Mouse (Mus musculus) hindbrain, postnatal 0 days (tissue): ENCODE measurements around the gene Rnf216. TPM values are rescaled to one million over a fixed set of nuclear protein-coding genes. Genes with fewer than 3 reads are reported as not detected.

Experiments used
- ATAC-seq: fragments of 200-750 bp; cut with Nextera tagmentation; 2 replicates; pipeline ENCODE4 v1.8.0; 2017; ENCODE audit warnings: mild to moderate bottlenecking, moderate TSS enrichment, moderate library complexity
- DNase-seq: peaks from one replicate; pipeline ENCODE4 v3.0.0-alpha.2; 2015; ENCODE audit warnings: low spot score
- H3K27ac ChIP-seq: fragments of 300-500 bp; sonication (generic); 2 replicates; pipeline ENCODE4 v1.5.1; 2014; ENCODE audit warnings: mild to moderate bottlenecking
- H3K27me3 ChIP-seq: fragments of 300-500 bp; sonication (generic); 2 replicates; pipeline ENCODE4 v1.6.1; 2014; ENCODE audit warnings: low read length, mixed read lengths; ENCODE audit not compliant: insufficient read depth
- H3K36me3 ChIP-seq: fragments of 300-500 bp; sonication (generic); 2 replicates; pipeline ENCODE4 v1.6.1; 2014; ENCODE audit warnings: low read length, mixed read lengths; ENCODE audit not compliant: insufficient read depth
- H3K4me1 ChIP-seq: fragments of 300-500 bp; sonication (generic); 2 replicates; pipeline ENCODE4 v1.6.1; 2014; ENCODE audit warnings: antibody characterized with exemption, low read length, mixed read lengths; ENCODE audit not compliant: insufficient read depth
- H3K4me2 ChIP-seq: fragments of 300-500 bp; sonication (generic); 2 replicates; pipeline ENCODE4 v1.6.1; 2014; ENCODE audit warnings: low read depth, mild to moderate bottlenecking, low read length, moderate library complexity, mixed read lengths
- H3K4me3 ChIP-seq: fragments of 300-500 bp; sonication (generic); 2 replicates; pipeline ENCODE4 v1.5.1; 2014; ENCODE audit warnings: low read length
- H3K9ac ChIP-seq: fragments of 300-500 bp; sonication (generic); replicated peaks from 2 replicates; pipeline ENCODE4 v1.6.1; 2014; ENCODE audit warnings: mild to moderate bottlenecking, low read length, moderate library complexity, mixed read lengths
- H3K9me3 ChIP-seq: fragments of 300-500 bp; sonication (generic); 2 replicates; pipeline ENCODE4 v1.6.1; 2016; ENCODE audit warnings: low read length, mixed read lengths
- CTCF ChIP-seq: IDR thresholded peaks from 2 replicates; pipeline ENCODE4 v1.5.1; 2016; ENCODE audit warnings: antibody characterized with exemption, control low read depth, low read depth
- WGBS: fragments of 180-500 bp; shearing (Covaris S2); extraction: QIAGEN DNeasy Blood & Tissue Kit; methylation state at CpG from one replicate; pipeline ENCODE4 v1.1.7; 2014; 5-methylcytosine and 5-hydroxymethylcytosine counted together
- polyA plus RNA-seq: library from polyadenylated mRNA; unstranded; fragments of >200 nt; fragmentation: Nextera tagmentation; extraction: Ambion mirVana; gene quantifications from 2 replicates; pipeline ENCODE4 v1.2.1, GENCODE M21; 2015
- total RNA-seq: library from RNA; depleted of rRNA; stranded (reverse); fragments of >200 nt; gene quantifications from 2 replicates; pipeline ENCODE4 v1.2.3, GENCODE M21; 2014

Rnf216 gene
- total and polyA plus RNA-seq, 2 experiments from 2014 or later, result 25.3 to 28.0 TPM

GRCm38 (mm10) chr5:142960775-142961271 lies 152.0 kb downstream of the Rnf216 start:
- Histone ChIP-seq H3K9me3 (no peaks in the 10 kb centered on the region), H3K9ac (peak overlapping the region; percentile 98), H3K27me3 (no peaks in the 10 kb centered on the region), H3K27ac (peak overlapping the region; percentile 97), H3K4me1 (peaks cover 17% of the 10 kb centered on the region), H3K4me3 (peak overlapping the region; percentile 89), H3K4me2 (peak overlapping the region; percentile 82), H3K36me3 (no peaks in the 10 kb centered on the region)
- no peak for TF ChIP-seq CTCF
- ATAC-seq, result 0 out of 2 replicates have a peak, but pooled peaks have one; percentile 3
- DNase-seq, result peak; percentile 61
- under 1% methylated on average over 59 of the region's 59 CpGs for WGBS

GRCm38 (mm10) chr5:142959576-142960556 lies 152.9 kb downstream of the Rnf216 start, which contains the start of gene Fscn1:
Gene Fscn1, plus strand, starts transcription at chr5:142960343.
- H3K9me3 ChIP-seq, result no peaks in the 10 kb centered on the region
- H3K4me2 ChIP-seq, result peak within 1 kb of the TSS; percentile 82
- peak within 1 kb of the TSS; percentile 97 for H3K27ac ChIP-seq
- DNase-seq, result peak; percentile 95
- H3K36me3 ChIP-seq, result no peaks in the 10 kb centered on the region
- peaks cover 17% of the 10 kb centered on the region for H3K4me1 ChIP-seq
- TF ChIP-seq CTCF, result peak; percentile 70
- ATAC-seq, result peak; percentile 71
- H3K27me3 ChIP-seq, result no peaks in the 10 kb centered on the region
- peak within 1 kb of the TSS; percentile 98 for H3K9ac ChIP-seq
- 8% methylated on average over 44 of the region's 44 CpGs for WGBS
- peak within 1 kb of the TSS; percentile 89 for H3K4me3 ChIP-seq

- Histone ChIP-seq H3K9me3 (no peaks in the 10 kb centered on the region), H3K27me3 (no peaks in the 10 kb centered on the region), H3K4me3 (no peak overlapping the region), H3K4me2 (no peak overlapping the region), H3K4me1 (peaks cover 12% of the 10 kb centered on the region), H3K9ac (no peak overlapping the region), H3K27ac (no peak overlapping the region), H3K36me3 (no peaks in the 10 kb centered on the region)
- DNase-seq (no peak), ATAC-seq (no peak)
- WGBS, result 68% methylated on average over 4 of the region's 4 CpGs
- TF ChIP-seq CTCF, result no peak
Observed at GRCm38 (mm10) chr5:142959156-142959555, 153.6 kb downstream of the Rnf216 start.

- no peak overlapping the region for H3K4me2 ChIP-seq
- no peak for ATAC-seq
- no peak for TF ChIP-seq CTCF
- H3K9me3 ChIP-seq, result no peaks in the 10 kb centered on the region
- 92% methylated on average over 14 of the region's 14 CpGs for WGBS
- H3K36me3 ChIP-seq, result no peaks in the 10 kb centered on the region
- H3K9ac ChIP-seq, result no peak overlapping the region
- H3K4me3 ChIP-seq, result no peak overlapping the region
- H3K27ac ChIP-seq, result no peak overlapping the region
- no peak for DNase-seq
- no peaks in the 10 kb centered on the region for H3K27me3 ChIP-seq
- H3K4me1 ChIP-seq, result peaks cover 5% of the 10 kb centered on the region; the same call in 1 of the 2 replicates
Observed at GRCm38 (mm10) chr5:142958464-142958863, 154.3 kb downstream of the Rnf216 start.

GRCm38 (mm10) chr5:142956956-142957703 lies 155.7 kb downstream of the Rnf216 start:
- Histone ChIP-seq H3K27me3 (no peaks in the 10 kb centered on the region), H3K4me1 (no peaks in the 10 kb centered on the region), H3K4me2 (no peak overlapping the region), H3K9me3 (no peaks in the 10 kb centered on the region), H3K9ac (no peak overlapping the region), H3K36me3 (no peaks in the 10 kb centered on the region), H3K27ac (no peak overlapping the region), H3K4me3 (no peak overlapping the region)
- ATAC-seq (no peak), DNase-seq (no peak)
- TF ChIP-seq CTCF, result no peak
- WGBS, result 59% methylated on average over 6 of the region's 6 CpGs

- H3K36me3 ChIP-seq, result no peaks in the 10 kb centered on the region
- DNase-seq (no peak), ATAC-seq (no peak)
- no peak for TF ChIP-seq CTCF
- no peak overlapping the region for H3K27ac ChIP-seq
- 56% methylated on average over 3 of the region's 3 CpGs for WGBS
- H3K4me1 ChIP-seq, result no peaks in the 10 kb centered on the region
- no peaks in the 10 kb centered on the region for H3K9me3 ChIP-seq
- H3K4me3 ChIP-seq, result no peak overlapping the region
- no peaks in the 10 kb centered on the region for H3K27me3 ChIP-seq
- H3K4me2 ChIP-seq, result no peak overlapping the region
- no peak overlapping the region for H3K9ac ChIP-seq
Observed at GRCm38 (mm10) chr5:142953641-142954040, 159.2 kb downstream of the Rnf216 start.
